Mouse (Mus musculus): Measurements from ENCODE around the gene Epb41.

- TF ChIP-seq CTCF (IDR thresholded peaks at IDR 0.05; ENCODE audit: borderline replicate concordance, insufficient read depth, low read length) (no peak), POLR2A (IDR thresholded peaks at IDR 0.05; ENCODE audit: low read depth, low read length) (no peak)
Observed at GRCm38 (mm10) chr4:132108221-132108620, 33.1 kb upstream of the Epb41 start.

Data from embryonic fibroblast, embryonic 13.5 days (primary cell).